Mouse (Mus musculus): ENCODE measurements around the gene 2010111I01Rik. TPM values are rescaled to one million over a fixed set of nuclear protein-coding genes. Genes with fewer than 3 reads are reported as not detected.

Gene 2010111I01Rik
- polyA plus RNA-seq, 1 experiment: 84.5 TPM

- peak overlapping the region; percentile 92 for H3K27ac ChIP-seq (ENCODE audit: insufficient read depth, low read depth, low read length)
- H3K36me3 ChIP-seq (ENCODE audit: control insufficient read depth, insufficient read depth, low read length): no peaks in the 10 kb centered on the region
- H3K4me1 ChIP-seq (ENCODE audit: control insufficient read depth, insufficient read depth, low read length): peaks cover 10% of the 10 kb centered on the region
- H3K4me3 ChIP-seq (ENCODE audit: insufficient read depth, low read depth, low read length): no peak overlapping the region
- WGBS: 60% methylated on average over 4 of the region's 4 CpGs
- TF ChIP-seq CTCF (conservative IDR thresholded peaks at IDR 0.05; ENCODE audit: insufficient read depth, insufficient read length, low read depth, low read length) (no peak), POLR2A (IDR thresholded peaks at IDR 0.05; ENCODE audit: low read depth, low read length) (no peak)
- DNase-seq: peak; percentile 76
- no peaks in the 10 kb centered on the region for H3K27me3 ChIP-seq (replicated peaks; ENCODE audit: control insufficient read depth, insufficient read depth, low read length)
Measured at GRCm38 (mm10) chr13:63112043-63112597, 147.4 kb downstream of the 2010111I01Rik start.

DNA sequence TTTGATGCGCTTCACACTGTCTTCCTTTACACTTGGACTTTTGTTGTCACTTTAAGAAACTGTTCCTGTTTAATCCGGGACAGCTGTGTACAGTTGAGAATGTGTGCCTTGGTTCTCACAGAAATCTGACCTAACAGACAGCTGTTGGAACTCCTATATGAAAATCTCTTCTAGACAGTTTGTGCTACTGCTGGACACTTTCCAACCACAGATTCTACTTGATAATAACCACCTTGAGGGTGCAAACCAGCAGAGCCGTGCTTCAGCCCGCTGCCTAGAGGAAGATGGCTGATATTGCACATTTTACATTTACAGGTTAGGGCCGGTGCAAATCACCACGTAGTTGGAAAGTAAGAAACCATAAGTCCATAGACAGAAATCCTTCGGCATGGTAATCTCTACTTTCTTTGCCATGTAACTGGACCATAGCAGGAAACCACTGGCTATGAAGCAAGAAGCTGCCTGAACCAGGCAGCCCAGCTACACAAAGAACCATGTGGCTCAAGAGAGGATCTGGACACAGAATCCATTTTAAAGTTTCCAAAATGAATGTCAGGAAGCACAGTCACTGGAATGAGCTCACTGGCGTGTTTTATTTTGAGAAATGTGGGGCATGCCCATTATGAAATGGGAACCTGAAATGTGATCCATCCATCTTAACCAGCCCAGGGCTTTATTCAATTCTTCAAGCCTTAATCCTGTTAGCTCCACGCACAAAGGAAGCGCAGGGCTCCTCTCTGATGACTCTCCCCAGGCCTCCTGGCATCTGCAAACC is 148.1 kb downstream of the 2010111I01Rik start:
- H3K36me3 ChIP-seq (ENCODE audit: control insufficient read depth, insufficient read depth, low read length): no peaks in the 10 kb centered on the region

DNA sequence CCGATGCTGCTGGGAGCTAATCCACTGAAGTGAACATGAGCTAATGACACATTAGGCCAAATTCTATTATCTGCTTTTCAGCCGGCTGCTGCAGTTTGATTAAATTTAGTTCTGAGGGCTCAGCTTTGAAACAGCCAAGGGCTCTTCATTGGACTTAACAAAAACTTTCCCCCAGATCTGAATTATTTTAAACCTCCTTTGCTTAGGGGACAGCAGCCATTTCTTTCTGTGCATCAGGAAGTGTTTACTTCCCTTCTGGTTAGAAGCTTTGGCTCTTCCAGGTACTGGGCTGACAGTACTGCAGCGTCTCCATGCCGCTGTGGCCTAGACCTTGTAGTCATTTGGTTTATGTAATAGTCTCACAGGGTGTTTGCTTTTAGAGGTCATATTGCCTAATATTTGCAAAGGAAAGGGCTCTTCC is 149.2 kb downstream of the 2010111I01Rik start:
- no peaks in the 10 kb centered on the region for H3K36me3 ChIP-seq (ENCODE audit: control insufficient read depth, insufficient read depth, low read length)
- H3K27ac ChIP-seq (ENCODE audit: insufficient read depth, low read depth, low read length): peak overlapping the region; percentile 78; the same call in 1 of the 2 replicates
- WGBS: 81% methylated on average over 4 of the region's 4 CpGs
- TF ChIP-seq CTCF (conservative IDR thresholded peaks at IDR 0.05; ENCODE audit: insufficient read depth, insufficient read length, low read depth, low read length) (no peak), POLR2A (IDR thresholded peaks at IDR 0.05; ENCODE audit: low read depth, low read length) (no peak)
- H3K4me1 ChIP-seq (ENCODE audit: control insufficient read depth, insufficient read depth, low read length): peaks cover 8% of the 10 kb centered on the region
- H3K4me3 ChIP-seq (ENCODE audit: insufficient read depth, low read depth, low read length): no peak overlapping the region
- no peak for DNase-seq
- no peaks in the 10 kb centered on the region for H3K27me3 ChIP-seq (replicated peaks; ENCODE audit: control insufficient read depth, insufficient read depth, low read length)

More for the DNA sequence above, 148.1 kb downstream of the 2010111I01Rik start:
- WGBS: 58% methylated on average over 10 of the region's 10 CpGs
- Histone ChIP-seq H3K27me3 (replicated peaks; ENCODE audit: control insufficient read depth, insufficient read depth, low read length) (no peaks in the 10 kb centered on the region), H3K4me1 (ENCODE audit: control insufficient read depth, insufficient read depth, low read length) (peaks cover 10% of the 10 kb centered on the region), H3K27ac (ENCODE audit: insufficient read depth, low read depth, low read length) (peak overlapping the region; percentile 41), H3K4me3 (ENCODE audit: insufficient read depth, low read depth, low read length) (no peak overlapping the region)
- TF ChIP-seq CTCF (conservative IDR thresholded peaks at IDR 0.05; ENCODE audit: insufficient read depth, insufficient read length, low read depth, low read length) (no peak), POLR2A (IDR thresholded peaks at IDR 0.05; ENCODE audit: low read depth, low read length) (no peak)
- no peak for DNase-seq

- peaks cover 8% of the 10 kb centered on the region for H3K4me1 ChIP-seq (ENCODE audit: control insufficient read depth, insufficient read depth, low read length)
- no peaks in the 10 kb centered on the region for H3K27me3 ChIP-seq (replicated peaks; ENCODE audit: control insufficient read depth, insufficient read depth, low read length)
- 72% methylated on average over 3 of the region's 3 CpGs for WGBS
- H3K4me3 ChIP-seq (ENCODE audit: insufficient read depth, low read depth, low read length): no peak overlapping the region
- H3K36me3 ChIP-seq (ENCODE audit: control insufficient read depth, insufficient read depth, low read length): no peaks in the 10 kb centered on the region
- no peak overlapping the region for H3K27ac ChIP-seq (ENCODE audit: insufficient read depth, low read depth, low read length)
- no peak for TF ChIP-seq CTCF (conservative IDR thresholded peaks at IDR 0.05; ENCODE audit: insufficient read depth, insufficient read length, low read depth, low read length)
- TF ChIP-seq POLR2A (IDR thresholded peaks at IDR 0.05; ENCODE audit: low read depth, low read length): no peak
- DNase-seq: no peak
Measured at GRCm38 (mm10) chr13:63115187-63115784, 150.6 kb downstream of the 2010111I01Rik start.

- DNase-seq: no peak
- no peaks in the 10 kb centered on the region for H3K36me3 ChIP-seq (ENCODE audit: control insufficient read depth, insufficient read depth, low read length)
- H3K4me1 ChIP-seq (ENCODE audit: control insufficient read depth, insufficient read depth, low read length): peaks cover 3% of the 10 kb centered on the region
- TF ChIP-seq CTCF (conservative IDR thresholded peaks at IDR 0.05; ENCODE audit: insufficient read depth, insufficient read length, low read depth, low read length) (no peak), POLR2A (IDR thresholded peaks at IDR 0.05; ENCODE audit: low read depth, low read length) (no peak)
- WGBS: 76% methylated on average over 3 of the region's 3 CpGs
- H3K27me3 ChIP-seq (replicated peaks; ENCODE audit: control insufficient read depth, insufficient read depth, low read length): no peaks in the 10 kb centered on the region
- no peak overlapping the region for H3K27ac ChIP-seq (ENCODE audit: insufficient read depth, low read depth, low read length)
- no peak overlapping the region for H3K4me3 ChIP-seq (ENCODE audit: insufficient read depth, low read depth, low read length)
Measured at GRCm38 (mm10) chr13:63117495-63118184, 152.9 kb downstream of the 2010111I01Rik start.

- Histone ChIP-seq H3K27me3 (replicated peaks; ENCODE audit: control insufficient read depth, insufficient read depth, low read length) (no peaks in the 10 kb centered on the region), H3K36me3 (ENCODE audit: control insufficient read depth, insufficient read depth, low read length) (no peaks in the 10 kb centered on the region), H3K4me1 (ENCODE audit: control insufficient read depth, insufficient read depth, low read length) (no peaks in the 10 kb centered on the region; the same call in 1 of the 2 replicates), H3K27ac (ENCODE audit: insufficient read depth, low read depth, low read length) (no peak overlapping the region; the same call in 1 of the 2 replicates), H3K4me3 (ENCODE audit: insufficient read depth, low read depth, low read length) (no peak overlapping the region)
- no peak for DNase-seq
- TF ChIP-seq CTCF (conservative IDR thresholded peaks at IDR 0.05; ENCODE audit: insufficient read depth, insufficient read length, low read depth, low read length): no peak
- no peak for TF ChIP-seq POLR2A (IDR thresholded peaks at IDR 0.05; ENCODE audit: low read depth, low read length)
- WGBS: 77% methylated on average over 3 of the region's 3 CpGs
Measured at GRCm38 (mm10) chr13:63118682-63119081, 154.0 kb downstream of the 2010111I01Rik start.

Measured in kidney, adult 2 months (tissue).